Mouse (Mus musculus): ENCODE results near the gene Srsf9.

DNA sequence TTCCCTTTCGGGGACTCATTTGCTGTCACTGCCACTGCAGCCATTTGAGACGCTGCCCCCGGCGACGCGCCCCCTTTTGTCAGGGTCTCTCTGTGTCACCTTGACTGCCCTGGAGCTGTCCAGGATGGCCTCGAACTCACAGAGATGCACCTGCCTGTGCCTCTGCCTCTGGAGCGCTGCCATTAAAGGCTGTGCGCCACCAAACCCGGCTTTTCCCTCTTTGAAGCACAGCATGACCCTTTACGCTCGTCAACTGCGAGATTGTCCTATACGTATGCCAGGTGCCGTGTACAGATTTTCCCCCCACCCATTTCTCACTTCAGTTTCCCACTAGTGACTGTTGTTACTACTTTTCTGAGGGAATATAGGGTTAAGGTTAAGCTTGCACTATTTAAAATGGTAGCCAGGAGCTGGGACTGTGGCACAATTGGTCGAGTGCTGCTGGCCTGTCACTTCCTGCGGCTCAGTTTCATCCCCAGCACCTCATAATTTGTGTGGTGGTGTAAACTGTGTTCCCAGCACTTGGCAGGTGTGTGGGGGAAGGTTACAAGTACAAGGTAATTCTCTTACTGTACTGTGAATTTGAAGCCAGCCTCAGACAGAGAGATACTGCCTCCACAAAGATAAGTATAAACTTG lies 46.8 kb upstream of the Srsf9 start:
- TF ChIP-seq CTCF (IDR thresholded peaks at IDR 0.05; ENCODE audit: extremely low read depth, insufficient read depth, insufficient read length, insufficient replicate concordance), result no peak
- no peak for TF ChIP-seq POLR2A (IDR thresholded peaks at IDR 0.05; ENCODE audit: low read depth, low read length)
